Mouse (Mus musculus): ENCODE data around the gene Sorl1. TPM values are rescaled to one million over a fixed set of nuclear protein-coding genes. Genes with fewer than 3 reads are reported as not detected.

Gene Sorl1
- polyA plus RNA-seq, 1 experiment from 2014 or later: 18.8 TPM

Other genes starting within 250 kb of the Sorl1 start
- 68.1 and 69.8 TPM in 2 replicates for gene Sc5d, start 140.0 kb upstream of the Sorl1 start, polyA plus RNA-seq (2015; fragmentation: Nextera tagmentation; extraction: Ambion mirVana)

Measured in forebrain, embryonic 15.5 days (tissue).